Mouse (Mus musculus): ENCODE measurements around the gene Umps.

Gene Umps

GRCm38 (mm10) chr16:33930785-33931184, 36.1 kb downstream of the Umps start:
- DNase-seq (ENCODE audit: low spot score in 2 of 2) = no peak

GRCm38 (mm10) chr16:33928788-33929462, 37.9 kb downstream of the Umps start:
- DNase-seq (ENCODE audit: low spot score in 2 of 2) = no peak

GRCm38 (mm10) chr16:33927263-33927824, 39.5 kb downstream of the Umps start:
- DNase-seq (ENCODE audit: low spot score in 2 of 2) = no peak

- DNase-seq (ENCODE audit: low spot score in 2 of 2) = no peak
Observed at GRCm38 (mm10) chr16:33923758-33924157, 43.1 kb downstream of the Umps start.

- DNase-seq (ENCODE audit: low spot score in 2 of 2) = no peak
Observed at GRCm38 (mm10) chr16:33923001-33923316, 43.9 kb downstream of the Umps start.

- DNase-seq (ENCODE audit: low spot score in 2 of 2) = peak; percentile 25 to 43
Observed at GRCm38 (mm10) chr16:33922111-33923000, 44.5 kb downstream of the Umps start.

DNA sequence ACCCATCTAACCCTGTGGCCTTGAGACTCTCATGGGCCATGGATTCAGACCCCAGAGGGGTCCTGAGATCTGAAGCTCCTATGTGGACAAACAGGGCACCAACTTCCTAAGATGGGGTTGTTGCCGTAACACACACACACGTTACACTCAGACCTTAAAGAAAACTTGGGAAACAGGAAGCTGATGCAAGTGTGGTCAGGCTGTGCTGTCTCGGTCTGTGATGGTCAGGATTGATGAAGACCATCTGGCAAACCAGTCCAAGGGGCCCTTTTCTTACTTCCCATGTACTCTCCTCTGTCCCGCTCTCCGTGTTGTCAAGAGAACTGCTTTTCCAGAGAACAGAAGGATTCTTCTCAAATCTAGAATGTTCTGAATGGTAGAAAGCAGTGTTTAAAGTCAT, 45.3 kb downstream of the Umps start:
- DNase-seq (ENCODE audit: low spot score in 2 of 2) = no peak

DNA sequence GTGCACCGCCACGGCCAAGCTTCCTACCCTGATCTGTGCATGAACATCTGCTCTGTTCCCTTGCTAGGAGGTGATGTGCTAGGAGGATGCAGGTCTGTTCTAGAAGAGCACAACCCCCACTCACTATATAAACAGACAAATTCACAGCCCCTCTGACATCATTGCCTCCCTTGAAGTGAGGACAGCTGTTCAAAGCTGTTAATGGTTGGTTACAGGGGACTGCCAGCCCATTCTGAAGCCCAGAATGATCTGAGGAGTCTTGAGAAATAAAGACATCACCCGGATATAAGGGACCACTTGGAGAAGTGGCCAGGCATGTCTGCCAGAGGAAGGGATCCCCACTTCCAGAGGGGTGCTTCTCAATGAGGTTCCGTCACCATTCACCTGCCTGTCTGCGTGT, 48.9 kb downstream of the Umps start:
- DNase-seq (ENCODE audit: low spot score in 2 of 2) = no peak

DNA sequence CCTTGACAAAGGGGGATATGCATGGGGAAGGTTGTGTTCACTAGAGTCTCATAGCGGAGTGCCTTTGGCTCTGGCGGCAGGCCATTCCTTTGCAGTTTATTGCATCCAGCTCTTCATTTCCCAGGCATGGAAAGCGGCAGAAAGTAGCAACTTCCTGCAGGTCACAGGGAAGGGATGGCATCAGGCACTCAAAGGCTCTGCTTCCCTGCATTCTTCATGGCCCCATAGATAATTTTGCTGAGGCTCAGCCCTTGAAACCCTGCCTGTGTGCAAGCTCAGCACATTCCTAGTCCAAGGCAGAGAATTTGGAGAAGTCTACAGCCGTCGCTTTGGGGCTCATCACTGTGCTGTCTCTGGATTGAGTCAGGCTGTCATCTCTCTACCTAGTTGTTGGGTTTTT, 49.4 kb downstream of the Umps start:
- DNase-seq (ENCODE audit: low spot score in 2 of 2) = no peak

GRCm38 (mm10) chr16:33916473-33917251, 50.2 kb downstream of the Umps start:
- peak; percentile 33 to 37 for DNase-seq (ENCODE audit: low spot score in 2 of 2)

DNA sequence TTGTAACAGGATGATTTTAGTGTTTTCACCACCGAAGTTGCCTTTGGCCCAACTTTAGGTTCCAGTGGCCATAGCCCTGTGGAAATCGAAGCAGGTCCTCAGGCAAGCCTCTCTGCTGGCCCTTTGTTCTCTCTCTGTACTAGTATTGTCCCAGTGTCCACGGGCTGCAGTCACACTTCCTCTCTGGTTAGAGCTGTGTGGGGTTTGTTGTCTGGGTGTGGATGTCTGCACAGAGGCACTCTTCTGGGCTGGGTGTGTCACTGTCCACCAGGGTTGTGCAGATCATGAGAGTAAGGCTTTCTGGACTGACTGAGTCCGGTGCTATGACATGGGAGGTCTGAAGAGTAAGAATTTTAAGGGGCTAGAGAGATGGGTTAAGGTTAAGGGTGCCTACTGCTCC, 51.8 kb downstream of the Umps start:
- no peak for DNase-seq (ENCODE audit: low spot score in 2 of 2)

GRCm38 (mm10) chr16:33908239-33908638, 58.6 kb downstream of the Umps start:
- DNase-seq (ENCODE audit: low spot score in 2 of 2) = no peak

All from frontal cortex, postnatal 10 days (tissue).